Mouse (Mus musculus): ENCODE measurements around the gene Foxn3. TPM values are rescaled to one million over a fixed set of nuclear protein-coding genes. Genes with fewer than 3 reads are reported as not detected.

Gene Foxn3
- 10 to 100 TPM; 52.6 to 89.1 TPM for total RNA-seq (2021)
- long read RNA-seq, experiment 1, partial matches to known transcripts: 2 of 23 reads
- long read RNA-seq, experiment 1, other reads (novel, unspliced or antisense): 18 of 23 reads
- long read RNA-seq, experiment 2, partial matches to known transcripts: 1 of 10 reads
- long read RNA-seq, experiment 2, other reads (novel, unspliced or antisense): 8 of 10 reads

DNA sequence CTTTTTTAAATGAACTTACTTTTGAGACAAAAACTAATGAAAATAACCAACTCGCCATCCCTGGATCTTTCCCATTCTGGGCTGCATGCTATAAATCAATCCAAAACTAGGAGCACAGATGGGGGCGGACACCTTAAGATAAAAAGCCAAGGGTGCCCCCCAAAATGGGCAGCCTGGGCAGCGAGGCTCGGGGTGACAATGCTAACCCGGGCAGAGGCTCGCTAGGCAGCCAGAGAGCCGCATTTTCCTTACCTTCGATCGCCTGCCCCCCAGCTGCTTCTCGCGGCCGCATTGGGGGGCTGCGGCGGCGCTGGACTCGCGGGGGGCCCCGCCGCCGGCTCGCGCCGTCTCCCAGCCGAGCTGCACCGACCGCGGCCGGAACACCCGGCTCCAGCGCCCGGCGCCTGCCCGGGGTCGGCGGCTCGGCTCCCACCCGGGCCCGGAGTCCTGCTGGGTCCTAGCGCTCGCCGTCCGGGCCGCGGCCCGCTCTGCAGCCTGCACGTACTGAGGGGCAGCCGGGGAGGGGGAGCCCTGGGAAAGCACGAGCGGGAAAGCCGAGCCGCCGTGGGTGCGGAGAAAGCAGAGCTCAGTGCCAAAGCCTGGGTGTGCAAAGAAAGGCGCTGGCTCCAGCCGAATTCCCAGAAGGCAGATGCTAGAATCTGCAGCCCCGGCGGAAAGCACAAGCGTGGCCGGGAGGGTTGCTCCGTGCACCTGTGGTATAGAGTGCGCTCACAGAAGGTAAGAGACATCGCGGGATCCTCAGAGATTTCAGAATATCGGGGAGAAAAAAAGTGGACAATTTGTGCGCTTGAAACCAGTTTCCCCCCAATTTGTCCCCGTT is at the start of gene Foxn3:
TSS of gene Foxn3 (minus strand) at position 364 of the 841 bp plus-strand sequence.
- DNase-seq: peak; percentile 81 to 89

DNA sequence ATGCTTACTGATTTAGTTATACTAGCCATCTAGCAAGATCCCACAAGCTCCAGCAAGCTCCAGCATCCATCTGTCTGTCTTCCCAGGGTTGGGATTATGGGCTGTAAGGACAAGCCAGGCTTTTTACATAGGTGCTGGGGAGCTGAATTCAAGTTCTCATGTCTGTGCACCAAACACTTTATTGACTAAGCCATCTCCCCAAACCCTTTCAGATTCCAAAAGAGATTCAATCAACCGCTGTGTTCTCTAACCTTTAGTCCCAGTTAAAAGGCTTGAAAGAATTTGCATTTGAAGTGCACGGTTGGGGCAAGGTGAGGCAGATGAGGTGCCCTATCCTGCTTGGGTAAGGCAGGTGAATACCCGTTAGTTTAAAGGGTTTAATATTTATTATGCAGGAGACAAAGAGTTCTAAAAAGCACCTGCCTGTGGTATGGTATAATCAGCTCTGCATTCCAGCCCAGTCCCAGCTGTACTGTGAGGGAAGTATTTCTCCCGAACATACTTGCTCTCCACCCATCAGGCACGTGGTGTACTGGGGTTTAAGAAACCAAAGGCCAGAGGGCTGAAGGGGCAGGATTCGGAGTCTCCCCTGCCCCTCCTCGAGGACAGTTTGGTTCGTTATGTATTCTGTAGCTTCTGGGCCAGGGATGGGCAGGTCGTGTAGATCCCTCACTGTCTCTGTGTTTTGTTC is 48.9 kb upstream of the Foxn3 start:
- DNase-seq: no peak

DNA sequence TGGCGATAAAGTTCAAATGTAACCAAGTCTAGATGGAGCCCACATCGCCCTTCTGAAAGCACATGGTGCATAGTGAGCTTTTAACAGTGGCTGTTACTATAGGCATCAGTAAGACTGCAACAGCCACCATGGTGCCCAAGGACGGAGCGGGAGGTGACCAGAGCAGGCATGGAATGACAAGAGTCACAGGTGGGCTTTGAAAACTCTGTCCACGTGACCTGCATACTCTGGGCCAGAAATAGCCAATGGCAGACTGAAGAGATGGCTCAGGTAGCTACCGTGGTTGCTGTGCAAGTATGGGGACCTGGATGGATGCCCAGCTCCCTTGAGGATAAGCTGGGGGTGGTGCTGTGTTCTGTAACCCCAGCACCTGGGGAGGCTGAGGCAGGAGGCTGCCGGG is 47.5 kb upstream of the Foxn3 start:
- no peak for DNase-seq

DNA sequence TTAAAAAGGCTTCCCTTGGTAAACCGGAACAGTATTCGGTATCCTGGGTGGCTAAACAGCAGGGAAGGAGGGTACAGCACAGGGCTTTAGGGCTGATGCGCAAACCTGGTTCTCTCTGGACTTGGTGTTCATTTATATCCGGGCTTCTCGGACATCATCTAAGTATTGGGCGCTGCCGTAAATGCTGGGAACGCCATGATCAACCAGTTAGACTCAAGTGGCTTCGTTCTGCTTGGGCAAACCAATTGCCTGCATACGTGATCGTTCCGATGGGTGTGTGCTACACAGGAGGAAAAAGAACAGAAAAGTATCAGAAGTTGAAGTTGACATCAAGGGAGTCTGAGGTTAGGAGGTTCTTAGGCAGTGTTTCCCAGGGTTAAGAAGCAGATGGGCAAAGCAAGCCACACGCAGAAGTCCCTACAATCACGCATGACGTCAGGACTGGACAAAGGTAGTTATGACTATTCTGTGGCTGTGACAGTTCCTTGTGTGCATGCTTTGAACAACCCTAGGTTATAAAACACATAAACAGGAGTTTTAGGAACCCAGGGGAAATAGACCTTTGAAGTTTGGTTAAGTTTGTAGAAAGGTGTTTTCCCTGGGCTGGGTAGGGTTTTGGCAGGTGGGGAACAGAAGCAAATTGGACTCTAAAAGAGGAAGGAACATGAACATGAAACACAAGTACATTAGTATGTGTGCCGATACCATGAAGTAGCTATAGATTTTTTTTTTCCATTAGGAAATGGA is 46.9 kb upstream of the Foxn3 start:
- DNase-seq: no peak

DNA sequence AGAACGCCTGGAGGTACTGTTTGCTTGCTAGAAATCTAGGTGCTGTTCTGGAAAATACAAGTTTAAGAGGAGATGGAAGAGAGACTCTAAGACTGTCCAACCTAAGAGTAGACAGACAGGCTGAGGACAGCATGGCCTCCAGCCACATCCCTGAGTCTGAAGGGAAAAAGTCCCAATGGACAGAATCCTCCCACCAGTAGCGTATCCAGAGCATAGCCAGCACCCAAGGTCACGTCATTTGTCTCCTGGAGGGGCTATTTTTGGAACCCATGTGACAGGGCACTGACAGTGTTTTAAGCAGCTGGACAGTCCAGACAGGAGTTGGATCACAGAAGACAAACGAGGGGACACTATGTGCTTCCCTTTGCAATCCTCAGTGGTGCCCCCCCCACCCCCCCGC is 46.3 kb upstream of the Foxn3 start:
- peak; percentile 28 to 68 for DNase-seq

DNA sequence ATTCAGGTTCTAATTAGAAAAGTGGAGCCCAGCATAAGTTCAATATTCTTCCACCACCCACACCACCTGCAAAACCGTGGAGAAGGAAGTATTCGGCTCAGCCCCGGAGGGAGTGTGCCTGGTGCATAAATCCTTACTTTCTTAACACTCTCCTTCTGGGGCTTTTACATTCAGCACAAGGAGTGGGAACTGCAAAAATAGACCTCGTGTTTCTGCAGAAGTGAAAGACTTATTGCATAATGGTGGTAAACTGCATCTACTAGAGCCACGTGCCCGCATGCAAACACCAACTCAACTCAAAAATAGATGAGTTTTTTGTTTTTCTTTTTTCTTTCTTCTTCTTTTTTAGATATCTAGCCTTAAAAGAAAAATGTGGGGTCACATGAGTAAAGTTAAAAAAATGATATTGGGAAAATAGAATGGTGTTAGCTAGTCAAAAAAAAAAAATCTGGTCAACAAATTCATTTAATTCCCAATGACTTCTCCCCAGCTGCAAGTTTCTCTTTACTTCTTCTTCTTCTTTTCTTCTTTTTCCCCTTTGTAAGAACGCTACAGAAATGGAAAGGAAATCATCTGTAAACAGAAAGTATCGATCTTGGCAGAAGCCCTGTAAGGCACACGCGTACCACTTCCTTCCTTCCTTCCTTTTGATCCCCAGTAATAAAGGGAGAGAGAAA is 45.0 kb upstream of the Foxn3 start:
- DNase-seq: no peak

DNA sequence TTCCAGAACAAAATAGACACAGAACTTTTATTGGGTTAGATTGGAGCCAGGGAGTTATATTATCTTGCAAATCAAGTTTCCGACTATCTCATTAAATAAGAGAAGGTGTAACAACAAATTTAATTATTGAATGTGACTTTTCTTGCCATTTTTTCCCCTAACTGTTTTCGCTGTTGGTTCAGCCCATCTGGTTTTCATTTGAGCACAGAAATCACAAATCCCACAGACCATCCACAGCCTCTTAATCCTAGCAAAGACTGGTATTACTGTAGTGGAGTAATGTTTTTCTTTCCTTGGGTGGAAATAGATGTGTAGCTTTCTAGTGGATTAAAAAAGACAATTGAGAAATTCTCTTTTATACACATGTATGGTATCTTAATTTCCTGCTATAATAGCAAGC is 40.0 kb upstream of the Foxn3 start:
- no peak for DNase-seq

DNA sequence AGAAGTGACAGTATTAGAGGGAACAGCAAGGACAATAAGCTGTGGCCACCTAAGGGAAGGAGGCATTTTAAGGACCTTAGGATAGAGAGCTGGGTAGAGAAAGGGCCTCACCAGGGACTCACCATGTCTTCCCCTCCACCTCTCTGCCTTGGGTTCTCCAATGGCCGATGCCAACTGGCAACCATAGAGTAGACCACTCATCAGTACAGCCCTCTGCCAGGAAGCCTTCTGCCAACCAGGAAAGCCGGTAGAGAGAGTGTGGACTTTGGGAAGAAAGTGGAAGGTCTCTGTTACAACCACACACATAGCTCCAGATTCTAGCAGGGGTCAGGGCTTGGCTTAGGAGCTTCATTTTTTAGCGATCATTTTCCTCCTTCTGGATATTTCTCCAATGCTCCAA is 38.5 kb upstream of the Foxn3 start:
- no peak for DNase-seq

DNA sequence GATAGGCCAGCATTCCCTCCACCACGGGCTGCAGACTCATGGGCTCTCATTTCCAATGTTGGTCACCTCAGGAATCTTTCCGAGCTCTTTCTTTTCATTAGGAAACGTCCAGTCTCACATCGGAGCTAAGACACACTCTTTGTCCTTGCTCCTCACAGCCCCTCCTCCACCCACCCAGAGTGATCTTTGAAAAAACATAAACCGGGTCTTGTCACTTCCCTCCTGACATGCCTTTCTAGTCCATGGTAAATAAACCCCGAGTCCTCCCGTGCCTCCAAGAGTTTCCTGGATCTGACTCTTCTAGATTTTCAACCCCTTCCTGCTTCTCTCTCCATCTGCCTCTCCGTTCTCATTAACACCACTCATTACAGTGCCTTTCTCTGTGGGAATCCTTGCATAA is 38.0 kb upstream of the Foxn3 start:
- DNase-seq: no peak

DNA sequence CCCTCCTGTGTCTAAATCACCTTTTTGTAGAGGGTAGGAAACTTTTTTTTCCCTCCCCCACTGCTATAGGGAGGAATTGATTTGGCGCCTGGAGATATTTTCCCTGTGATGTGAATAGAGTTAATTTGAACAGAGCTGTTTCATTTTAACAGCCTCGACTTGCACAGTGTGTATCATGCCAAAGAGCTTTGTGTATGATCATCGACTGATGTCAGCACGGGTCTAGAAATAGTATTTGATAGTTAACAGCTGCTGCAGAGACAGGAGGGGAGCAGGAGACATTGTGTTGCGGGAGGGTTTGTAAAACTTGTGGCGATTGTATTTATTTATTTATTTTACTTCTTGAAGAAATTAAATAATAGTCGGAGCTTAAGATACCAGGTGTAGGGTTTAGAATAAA is 36.2 kb upstream of the Foxn3 start:
- no peak for DNase-seq

DNA sequence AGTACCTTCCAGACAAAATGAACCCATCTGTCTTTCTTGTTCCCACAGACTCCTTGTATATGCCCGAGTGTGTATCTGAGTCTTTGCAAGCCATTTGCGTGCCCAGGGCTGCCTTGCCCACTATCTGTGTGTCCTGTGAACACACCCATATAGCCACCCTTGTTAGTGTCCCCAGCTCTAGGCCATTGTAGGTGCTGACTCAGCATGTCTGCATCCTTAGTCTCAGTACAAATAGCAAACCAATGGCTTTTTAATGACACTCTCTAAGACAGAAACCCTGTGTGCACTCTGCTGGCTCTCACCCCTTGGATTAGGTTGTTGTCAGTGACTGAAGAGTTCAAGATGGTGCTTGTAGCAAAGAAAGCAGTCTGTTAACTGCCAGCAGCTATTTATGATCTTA is 33.0 kb upstream of the Foxn3 start:
- no peak for DNase-seq

DNA sequence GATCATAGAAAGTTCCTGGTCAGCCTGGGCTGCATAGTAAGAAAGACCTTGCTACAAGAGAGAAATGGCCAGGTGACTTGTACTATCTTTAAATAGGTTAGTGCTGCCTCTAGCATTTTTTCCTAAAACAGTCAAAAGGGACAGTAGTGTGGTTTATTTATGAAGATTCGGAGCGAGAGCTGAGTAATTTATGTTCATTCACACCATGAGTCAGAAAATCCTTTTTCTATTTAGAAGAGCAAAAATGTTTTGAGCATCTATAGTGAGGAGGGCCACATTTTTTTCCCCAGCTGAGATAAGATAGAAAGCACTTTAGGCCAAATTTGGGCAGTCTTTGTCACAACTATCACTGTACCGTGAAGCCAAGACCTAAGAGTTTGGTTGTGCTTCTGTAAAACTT is 24.0 kb upstream of the Foxn3 start:
- DNase-seq: no peak

DNA sequence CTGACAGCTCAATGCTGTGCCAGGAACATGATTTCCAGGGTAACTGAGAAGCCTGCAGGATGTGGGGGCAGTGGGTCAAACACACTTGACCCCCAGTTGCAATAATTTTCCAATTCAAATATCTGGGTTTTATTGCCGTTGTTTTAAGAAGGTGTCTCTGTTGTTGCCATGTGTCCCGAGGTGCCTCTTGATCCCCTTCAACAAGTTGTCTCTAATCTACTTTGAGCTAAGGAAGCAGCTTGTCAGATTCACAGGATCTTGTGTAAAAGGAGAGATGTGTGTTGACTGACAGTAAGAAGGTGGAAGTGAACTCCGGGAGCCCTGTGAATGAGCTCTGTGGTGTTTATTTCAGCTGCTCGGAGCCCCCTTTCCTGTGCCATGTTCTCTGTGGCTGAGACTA is 16.6 kb upstream of the Foxn3 start:
- DNase-seq: no peak

DNA sequence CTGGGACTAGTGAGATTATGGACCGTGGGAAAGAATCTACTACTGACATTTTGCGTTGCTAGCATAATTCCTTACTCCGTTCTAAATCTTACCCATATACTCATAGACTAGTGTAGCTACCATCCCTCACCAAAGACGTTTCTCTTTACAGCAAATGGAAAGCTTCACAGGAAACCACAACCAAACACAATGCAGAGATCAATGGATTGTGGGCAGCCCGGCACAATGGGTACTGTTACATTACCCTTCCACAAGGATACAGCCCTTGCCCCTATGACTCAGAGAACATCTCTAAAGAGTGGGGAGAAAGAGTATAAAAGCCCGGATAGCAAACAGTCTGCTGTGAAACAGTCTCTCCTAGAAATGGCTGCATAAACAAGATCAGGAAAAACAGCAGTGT is 13.3 kb upstream of the Foxn3 start:
- no peak for DNase-seq

DNA sequence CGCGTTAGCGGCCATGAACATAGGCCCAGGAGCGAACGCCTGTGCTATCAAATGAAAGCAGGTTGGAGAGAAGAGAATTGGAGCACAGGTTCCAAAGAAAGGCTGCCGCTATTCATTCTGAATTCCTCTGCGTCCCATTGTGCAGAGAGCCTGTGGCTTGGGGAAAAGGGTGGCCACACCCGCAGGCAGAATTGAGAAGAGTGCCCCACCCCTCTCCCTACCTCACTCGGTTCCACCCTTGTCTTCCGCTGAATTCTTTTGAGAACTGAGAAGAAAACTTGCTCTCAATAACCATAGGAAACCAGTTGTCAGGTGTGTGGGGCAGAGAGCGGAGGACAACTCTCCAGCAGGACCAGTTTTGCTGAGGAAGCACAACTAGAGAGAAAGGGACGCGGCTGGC is 10.9 kb upstream of the Foxn3 start:
- no peak for DNase-seq

DNA sequence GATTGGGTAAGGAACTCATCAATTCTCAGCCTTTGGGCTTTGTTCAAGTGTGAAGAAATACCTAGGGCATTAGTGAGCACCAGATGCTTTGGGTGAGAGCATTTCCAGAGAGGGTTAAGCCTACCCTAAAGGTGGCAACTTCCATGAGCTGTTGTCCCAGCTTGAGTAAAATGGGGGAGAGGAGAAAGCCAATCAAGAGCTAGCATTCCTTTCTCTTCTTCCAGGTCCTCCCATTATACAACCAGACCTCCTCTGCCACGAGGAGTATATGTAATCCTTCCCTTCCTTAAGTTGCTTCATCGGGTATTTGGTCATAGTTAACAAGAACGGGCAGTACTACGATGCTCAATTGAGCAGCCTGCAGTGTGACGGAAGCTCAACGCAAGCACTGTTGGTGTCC is 9.7 kb upstream of the Foxn3 start:
- DNase-seq: no peak

DNA sequence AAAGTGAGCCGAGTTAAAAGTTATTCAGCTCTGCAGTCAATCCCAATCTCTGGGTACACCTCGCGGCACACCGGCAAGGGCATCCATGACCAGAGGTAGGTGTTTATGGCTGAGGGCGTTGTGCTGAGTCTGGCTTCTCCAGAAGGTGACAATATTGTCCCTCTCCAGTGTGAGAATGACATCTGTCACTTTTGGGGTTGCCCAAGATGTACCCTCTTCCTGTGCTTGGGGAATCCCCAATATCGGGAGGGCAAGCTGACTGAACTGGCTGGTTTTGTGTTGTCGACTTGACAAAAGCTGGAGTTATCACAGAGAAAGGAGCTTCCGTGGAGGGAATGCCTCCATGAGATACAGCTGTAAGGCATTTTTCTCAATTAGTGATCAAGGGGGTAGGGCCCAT is 8.6 kb upstream of the Foxn3 start:
- DNase-seq: no peak

DNA sequence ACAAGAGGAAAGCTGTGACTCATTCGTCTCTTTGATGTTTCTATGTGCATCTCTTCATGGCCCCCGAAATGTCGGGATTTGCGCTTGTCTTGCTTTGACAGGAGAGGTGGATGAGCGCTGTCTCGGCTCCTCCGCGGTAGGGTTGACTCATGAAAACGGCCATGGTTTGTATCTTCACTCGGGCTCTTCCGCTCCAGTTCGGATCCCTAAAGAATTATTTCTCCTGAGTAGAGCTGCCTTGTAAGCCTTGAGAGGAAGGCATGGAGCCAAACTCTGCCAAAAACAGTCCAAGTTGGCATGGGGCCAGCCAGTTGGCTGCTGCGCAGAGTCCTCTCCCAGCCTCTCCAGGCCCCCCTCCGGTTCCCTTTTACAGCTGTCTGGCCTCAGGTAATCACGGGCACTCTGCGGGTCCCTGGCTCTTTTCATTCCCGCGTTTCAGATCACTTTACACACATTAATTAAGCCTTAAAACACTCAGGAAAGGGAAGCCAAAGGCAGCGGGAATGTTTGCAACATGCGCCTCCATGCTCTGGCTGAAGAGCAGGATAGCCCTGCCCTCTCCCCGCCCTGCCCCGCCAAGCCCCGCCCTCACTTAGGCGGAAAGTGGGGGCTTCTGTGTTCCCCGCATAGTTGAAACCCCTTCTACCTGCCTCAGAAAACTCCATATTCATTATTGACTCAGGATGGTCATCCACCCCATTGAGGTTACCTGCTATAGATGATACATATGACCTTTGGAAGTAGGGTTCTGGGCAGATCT is 7.0 kb upstream of the Foxn3 start:
- peak; percentile 79 for DNase-seq

DNA sequence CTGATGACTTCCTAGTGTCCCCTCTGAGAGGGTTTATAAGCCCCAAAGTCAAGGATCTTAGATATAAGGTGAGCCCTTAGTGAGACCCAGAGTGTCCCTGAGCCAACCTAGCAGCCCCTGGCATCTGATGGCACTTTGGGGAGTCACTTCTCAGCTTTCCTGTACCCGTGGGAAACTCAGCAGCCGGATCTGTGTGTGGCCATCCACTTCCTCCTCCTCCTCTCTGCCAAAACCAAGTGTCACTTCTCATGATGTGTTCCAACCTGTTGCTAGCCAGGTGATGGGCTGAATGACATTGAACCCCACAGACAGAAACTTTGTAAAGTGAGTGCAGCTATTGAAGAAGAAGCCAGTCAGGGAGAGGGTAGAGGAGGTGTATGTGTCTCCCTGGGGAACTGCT is 2.2 kb upstream of the Foxn3 start:
- no peak for DNase-seq

DNA sequence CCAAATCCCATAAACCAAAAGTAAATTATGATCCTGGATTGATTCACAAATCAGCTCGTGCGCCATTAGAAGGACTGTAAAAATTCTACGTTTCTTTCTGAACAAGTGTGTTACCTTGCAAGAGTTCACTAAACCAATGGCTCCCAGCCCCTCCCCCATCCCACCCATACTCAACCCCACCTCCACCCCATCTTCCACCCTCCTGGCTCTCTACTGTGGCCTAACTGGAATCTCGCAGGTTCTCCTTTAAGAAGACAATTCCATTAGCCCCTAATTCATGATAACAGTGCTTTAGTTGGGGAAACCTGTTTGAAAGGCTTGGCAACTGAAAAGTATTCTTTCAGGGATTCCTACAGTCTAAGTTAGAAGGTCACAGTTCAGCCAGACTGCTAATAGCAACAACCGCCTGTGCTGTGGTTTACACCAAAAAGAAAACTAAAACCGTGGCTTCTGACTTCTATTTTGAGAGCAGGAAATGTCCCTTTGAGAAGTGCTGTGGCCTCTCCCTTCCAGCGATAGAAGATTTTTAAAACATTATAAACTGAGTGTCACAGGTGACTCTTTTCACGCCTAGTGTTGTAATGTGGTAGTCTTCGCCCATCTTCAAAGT is 1.0 kb upstream of the Foxn3 start:
- no peak for DNase-seq

DNA sequence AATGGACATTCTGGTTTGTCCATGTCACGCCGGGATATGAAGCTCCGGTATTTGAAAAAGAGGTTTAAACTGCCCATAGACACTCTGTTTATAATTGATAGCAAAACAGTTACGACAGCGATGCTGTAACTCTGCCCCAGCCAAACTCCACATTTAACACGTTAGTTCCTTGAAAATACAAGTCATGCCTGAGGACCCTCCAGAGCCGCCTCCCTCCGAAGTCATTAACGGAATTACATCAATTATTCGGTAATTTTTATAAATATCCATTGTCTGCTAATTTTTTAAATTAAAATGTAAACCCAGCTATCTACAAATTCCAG is 554 bp downstream of the Foxn3 start:
- DNase-seq: peak; percentile 18 to 24
